Mouse (Mus musculus): ENCODE data around the gene Prg2.

The Prg2 gene

DNA sequence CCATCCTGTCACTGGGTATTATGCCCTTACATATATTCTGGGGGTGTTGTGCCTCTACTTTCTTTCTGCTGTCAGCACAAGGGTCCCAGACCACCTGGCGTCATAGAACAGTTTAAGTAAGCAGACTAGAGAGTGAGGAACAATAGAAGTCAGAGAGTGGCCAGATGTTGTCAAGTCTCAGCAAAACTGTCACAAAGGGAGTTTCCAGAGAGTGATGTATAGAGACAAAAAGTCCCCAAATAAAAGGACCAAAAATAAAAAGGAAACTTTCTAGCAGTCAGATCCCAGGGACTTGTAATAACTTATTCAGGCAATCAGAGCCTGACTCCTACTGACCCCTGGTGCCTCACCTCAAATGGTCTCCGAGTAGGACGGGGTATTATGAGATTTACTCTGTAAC, 18.4 kb upstream of the Prg2 start:
- in situ Hi-C loops (cut with MseI, MboI): loop anchor here in 1 of 2 experiments (5.0 kb wide), 1 partner anchor 45 kb away; no protein-coding TSS in a partner anchor

DNA sequence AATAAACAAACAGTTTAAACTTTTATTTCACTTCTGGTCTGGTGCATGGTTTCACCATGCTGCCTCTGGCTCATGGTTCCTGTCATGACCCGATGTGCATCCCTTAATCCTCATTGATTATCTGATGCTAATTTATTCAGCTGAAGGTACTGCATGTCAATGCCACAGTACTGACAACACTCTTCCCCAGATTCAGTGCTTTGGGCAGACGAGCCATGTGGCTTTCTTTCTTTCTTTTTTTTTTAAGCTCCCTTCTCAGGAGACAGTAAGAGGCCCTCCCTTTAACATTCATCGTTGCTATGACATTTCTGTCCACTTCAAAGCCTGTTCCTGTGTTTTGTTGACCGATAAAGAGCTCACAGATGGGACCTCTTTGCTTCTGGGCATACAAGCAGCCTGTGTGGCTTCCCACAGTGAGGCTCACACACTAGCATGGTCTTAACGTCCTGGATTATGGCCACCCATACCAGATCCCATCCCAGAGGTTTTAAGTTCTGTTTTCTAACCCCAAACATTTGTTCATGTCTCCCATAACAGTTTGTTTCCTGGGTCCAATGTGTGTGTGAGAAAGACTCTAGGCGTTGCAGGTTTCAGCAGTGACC, 17.3 kb upstream of the Prg2 start:
- in situ Hi-C loops (cut with MseI, MboI): loop anchor here in 1 of 2 experiments (5.0 kb wide), 1 partner anchor 44 kb away; no protein-coding TSS in a partner anchor

DNA sequence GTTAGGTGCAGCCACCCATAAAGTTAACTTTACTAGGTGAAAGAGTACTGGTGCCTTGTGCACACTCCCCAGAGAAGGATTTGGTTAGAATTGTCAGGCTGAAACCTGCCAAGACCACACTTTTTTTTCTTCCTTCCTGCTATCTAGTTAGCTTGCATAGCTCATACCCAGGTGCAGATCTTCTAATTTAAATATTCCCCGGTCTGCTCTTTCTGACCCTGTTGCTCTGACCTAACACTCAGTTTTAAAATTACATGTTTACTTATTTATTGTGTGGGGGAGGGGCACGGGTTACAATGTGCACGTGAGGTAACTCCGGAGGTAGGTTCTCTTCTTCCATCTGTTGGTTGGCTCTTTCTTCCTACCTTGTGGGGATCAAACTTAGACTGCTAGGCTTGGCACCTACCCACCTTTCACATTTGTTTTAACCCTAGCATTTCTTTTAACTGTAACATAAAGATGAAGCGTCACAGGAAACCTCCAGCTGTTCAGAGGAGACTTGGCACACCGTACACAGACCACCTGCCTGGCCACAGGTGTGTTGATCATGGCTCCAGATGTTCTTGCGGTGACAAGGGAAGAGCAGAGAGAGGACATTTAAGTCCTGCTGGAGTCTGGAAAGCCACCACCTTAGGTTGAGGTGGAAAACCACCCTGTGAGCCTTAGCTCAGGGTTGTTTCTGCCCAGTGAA, 16.0 kb upstream of the Prg2 start:
- in situ Hi-C loops (cut with MseI, MboI): loop anchor here in 1 of 2 experiments (5.0 kb wide), 1 partner anchor 43 kb away; no protein-coding TSS in a partner anchor

DNA sequence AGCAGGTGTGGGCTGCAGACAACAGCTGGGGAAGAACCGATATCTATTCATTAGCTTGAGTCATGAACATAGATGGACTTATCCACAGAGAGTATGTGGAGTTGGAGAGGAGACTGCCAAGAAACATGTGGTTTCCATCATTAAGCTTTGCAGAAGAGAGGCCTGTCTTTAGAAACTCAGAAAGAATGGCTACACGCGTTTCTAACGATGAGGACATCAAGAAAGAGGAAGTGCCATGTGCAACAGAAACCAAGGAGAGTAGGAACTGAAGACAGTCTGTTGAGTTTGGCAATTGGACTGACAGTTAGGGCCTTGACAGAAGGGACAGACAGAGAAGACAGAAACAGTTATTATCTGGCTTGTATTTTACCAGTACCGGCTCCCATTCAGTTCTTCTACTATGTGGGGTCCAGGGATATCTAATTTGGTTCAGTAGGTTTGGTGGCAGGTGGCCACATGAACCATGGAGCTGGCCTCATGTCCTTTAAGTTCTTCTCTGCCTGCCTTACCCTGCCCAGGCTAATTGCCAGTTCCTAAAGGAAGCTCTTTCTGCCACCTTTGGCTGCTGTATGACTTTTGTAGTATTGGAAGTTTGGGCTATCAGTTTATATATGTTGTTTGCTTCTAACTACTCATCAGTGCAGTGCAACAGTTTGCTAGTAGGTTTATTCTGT, 12.8 kb upstream of the Prg2 start:
- in situ Hi-C loops (cut with MseI, MboI): no loop called here

- in situ Hi-C loops (cut with MseI, MboI): no loop called here
Measured at GRCm38 (mm10) chr2:84975580-84975979, 4.7 kb upstream of the Prg2 start.

- in situ Hi-C loops (cut with MseI, MboI): no loop called here
Measured at GRCm38 (mm10) chr2:84987930-84988329, 7.7 kb downstream of the Prg2 start, which contains the start of gene Prg3. TSS of gene Prg3 (plus strand) at chr2:84988215.

GRCm38 (mm10) chr2:84996376-84996775, 16.1 kb downstream of the Prg2 start:
- in situ Hi-C loops (cut with MseI, MboI): no loop called here

DNA sequence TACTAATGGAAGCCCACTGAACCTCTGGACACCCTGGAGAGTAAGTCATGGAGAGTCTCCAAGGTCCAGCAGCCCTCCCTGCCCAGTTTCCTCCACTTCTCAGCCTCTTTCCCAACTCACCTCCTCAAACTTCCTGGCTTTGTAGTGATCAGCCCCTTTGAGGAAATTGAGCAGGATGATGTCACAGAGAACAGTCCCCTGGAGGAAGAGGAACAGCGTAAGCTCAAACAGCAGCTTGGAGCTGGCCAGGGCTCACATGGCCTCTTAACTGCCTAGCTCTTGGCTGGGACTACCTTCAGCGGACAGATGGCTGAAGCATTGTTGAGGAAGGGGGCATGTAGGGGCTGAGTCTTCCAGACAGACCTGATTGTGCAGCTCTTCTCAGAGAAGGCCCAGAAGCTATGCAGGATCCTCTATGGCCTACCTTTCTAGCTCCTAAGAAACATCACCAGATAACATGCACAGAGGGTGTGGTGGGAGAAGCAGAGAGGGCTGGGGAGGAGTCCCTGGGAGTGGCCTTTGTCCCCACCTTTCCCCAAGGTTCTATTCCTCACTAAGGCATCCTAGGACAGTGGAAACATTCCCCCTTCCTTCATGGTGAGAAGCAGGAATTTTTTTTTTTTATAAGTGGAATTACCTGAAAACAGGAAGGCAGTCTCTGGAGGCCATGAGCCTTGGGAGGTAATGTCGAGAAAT, 19.4 kb downstream of the Prg2 start:
- in situ Hi-C loops (cut with MseI, MboI): loop anchor here in 1 of 2 experiments (10.0 kb wide), 1 partner anchor 105 kb away; no protein-coding TSS in a partner anchor

GRCm38 (mm10) chr2:85001497-85001896, 21.2 kb downstream of the Prg2 start:
- in situ Hi-C loops (cut with MseI, MboI): loop anchor here in 1 of 2 experiments (10.0 kb wide), 1 partner anchor 107 kb away; no protein-coding TSS in a partner anchor

DNA sequence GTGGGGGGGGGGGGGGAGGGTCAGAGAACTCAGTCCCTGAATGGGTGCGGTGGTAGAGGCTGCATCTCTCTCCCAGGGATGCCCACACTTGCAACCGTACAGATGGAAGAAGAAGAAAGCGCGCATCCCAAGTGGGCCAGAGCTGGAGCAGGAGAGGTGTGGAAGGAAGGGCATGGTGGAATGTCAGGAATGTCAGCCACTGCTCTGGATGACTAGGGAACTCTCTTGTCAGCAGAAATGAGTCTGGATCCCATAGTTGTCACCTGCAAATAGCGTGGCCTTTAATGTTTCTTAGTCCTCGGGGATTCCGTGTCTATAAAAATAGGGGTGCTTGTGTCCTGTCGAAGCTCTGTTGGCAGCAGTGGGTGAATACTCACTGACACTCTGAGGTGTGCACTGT, 22.3 kb downstream of the Prg2 start:
- in situ Hi-C loops (cut with MseI, MboI): loop anchor here in 1 of 2 experiments (10.0 kb wide), 1 partner anchor 108 kb away; no protein-coding TSS in a partner anchor

DNA sequence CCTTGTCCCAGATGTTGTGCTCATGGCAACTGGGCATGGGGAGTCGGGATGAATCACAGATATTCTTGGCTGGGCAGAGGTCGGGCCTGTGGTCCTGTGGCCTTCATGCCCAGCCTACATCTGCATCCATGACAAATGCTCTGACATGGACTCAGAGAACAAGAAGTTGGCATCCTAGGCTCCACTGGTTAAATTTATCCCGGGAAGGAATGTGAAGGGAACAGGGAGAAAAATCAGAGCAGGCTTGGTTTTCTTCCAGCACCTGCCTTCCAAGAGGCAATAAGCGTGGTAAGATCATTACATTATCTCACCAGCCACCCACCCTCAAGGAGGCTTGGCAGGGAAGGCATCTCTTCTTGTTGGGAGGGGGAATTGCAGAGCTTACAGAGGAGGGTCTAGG, 24.1 kb downstream of the Prg2 start:
- in situ Hi-C loops (cut with MseI, MboI): loop anchor here in 1 of 2 experiments (10.0 kb wide), 1 partner anchor 110 kb away; no protein-coding TSS in a partner anchor

- in situ Hi-C loops (cut with MseI, MboI): loop anchor here (5.0 to 10.0 kb wide), 2 partner anchors 44 to 112 kb away; no protein-coding TSS in a partner anchor
Measured at GRCm38 (mm10) chr2:85006600-85006999, 26.3 kb downstream of the Prg2 start.

DNA sequence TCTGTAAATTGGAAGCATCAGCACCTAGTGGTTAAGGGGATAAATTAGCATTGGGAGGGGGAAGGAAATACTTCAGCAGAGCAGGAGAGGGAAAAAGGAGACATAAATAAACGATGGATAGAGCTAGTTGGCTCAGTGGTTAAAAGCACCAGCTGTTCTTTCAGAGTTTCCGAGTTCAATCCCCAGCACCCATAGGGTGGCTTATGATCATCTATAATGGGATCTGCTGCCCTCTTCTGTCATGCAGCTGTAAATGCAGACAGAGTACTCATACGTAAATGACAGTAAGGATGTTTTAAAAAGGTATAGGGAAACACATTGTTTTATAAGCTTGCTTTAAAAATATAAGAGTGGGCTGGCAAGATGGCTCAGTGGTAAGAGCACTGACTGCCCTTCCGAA, 27.5 kb downstream of the Prg2 start:
- in situ Hi-C loops (cut with MseI, MboI): loop anchor here (5.0 to 10.0 kb wide), 2 partner anchors 45 to 113 kb away; no protein-coding TSS in a partner anchor

DNA sequence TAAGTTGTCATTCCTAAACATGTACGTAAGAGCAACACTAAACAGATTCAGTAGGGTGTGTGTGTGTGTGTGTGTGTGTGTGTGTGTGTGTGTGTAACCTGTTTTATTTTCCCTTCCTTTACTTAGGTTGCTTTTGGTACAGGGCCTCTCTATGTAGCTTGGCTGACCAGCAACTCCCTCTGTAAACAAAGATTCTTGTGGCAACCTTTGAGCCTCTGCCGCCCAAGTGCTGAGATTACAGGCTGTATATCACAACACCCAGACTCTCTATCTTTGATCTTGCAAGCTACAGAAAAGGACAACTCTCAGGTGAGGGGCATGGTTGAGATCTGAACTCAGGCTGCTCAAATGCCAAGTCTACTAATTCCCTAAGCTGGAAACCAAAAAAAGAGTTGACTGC, 29.0 kb downstream of the Prg2 start:
- in situ Hi-C loops (cut with MseI, MboI): loop anchor here (5.0 to 10.0 kb wide), 2 partner anchors 47 to 114 kb away; no protein-coding TSS in a partner anchor

- in situ Hi-C loops (cut with MseI, MboI): no loop called here
Measured at GRCm38 (mm10) chr2:85011906-85012604, 31.8 kb downstream of the Prg2 start.

DNA sequence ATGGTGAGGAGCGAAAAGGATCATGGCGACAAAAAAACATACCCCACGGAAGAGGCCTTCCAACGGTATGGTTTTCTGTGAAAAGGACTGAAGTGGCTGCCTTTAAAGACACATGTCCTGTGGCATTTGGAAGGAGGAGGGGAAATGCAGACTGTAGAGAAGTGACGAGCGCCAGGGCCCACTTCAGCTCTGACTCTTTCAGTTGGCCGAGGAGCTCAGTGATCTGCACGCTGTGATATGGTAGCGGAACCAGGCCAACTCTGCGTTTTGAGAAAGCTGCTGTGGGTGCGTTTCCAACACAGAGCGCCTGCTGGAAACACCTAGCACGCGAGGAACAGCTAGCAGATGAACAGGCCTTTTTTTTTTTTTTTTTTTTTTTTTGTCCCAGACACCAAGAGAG, 32.4 kb downstream of the Prg2 start:
- in situ Hi-C loops (cut with MseI, MboI): no loop called here

DNA sequence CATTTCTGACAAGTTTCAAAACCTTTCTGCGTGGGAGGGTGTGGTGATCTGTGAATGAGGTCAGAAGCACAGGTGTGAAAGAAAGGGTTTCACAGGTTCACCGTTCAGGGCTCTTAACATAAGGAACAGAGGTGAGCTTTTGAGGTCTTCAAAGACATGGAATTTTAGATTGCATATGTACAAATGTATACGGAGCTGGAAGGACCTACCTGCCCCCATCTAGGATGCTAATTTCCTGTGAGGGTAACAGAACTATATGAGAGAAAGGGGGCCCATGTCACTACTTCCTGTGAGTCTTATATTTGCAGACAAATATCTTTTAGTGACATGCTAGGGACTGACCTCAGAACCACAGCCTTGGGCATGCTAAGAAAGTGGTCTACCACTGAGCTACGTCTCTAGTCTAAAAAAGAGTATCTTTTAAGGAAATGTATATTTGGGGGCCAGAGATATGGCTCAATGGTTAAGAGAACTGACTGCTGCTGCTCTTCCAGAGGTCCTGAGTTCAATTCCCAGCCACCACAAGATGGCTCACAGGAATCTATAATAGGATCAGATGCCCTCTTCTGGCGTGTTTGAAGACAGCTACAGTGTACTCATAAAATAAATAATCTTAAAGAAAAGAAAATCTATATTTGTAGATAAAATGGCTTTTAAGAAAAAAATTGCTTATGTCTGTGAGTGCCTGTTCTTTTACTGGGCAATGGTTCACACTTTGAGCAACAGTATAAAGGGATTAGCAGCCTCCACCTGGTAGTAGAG, 33.7 kb downstream of the Prg2 start:
- in situ Hi-C loops (cut with MseI, MboI): no loop called here

DNA sequence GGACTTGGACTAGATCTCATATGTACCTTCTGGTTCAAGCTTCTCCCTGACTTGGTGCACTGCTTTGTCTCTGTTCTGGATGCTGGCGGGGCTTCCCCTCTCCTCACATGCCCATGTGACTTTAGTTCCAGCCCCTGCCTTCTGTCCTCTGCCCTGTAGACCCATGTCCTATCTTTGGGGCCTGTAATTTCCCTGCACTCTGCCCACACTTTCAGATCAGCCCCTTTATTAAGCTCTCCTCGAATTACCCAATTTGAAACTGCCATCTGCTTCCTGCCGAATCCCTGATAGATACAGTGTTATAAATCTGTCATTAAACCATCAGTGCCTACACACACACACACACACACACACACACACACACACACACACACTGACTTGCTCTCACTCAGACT, 34.3 kb downstream of the Prg2 start:
- in situ Hi-C loops (cut with MseI, MboI): no loop called here

DNA sequence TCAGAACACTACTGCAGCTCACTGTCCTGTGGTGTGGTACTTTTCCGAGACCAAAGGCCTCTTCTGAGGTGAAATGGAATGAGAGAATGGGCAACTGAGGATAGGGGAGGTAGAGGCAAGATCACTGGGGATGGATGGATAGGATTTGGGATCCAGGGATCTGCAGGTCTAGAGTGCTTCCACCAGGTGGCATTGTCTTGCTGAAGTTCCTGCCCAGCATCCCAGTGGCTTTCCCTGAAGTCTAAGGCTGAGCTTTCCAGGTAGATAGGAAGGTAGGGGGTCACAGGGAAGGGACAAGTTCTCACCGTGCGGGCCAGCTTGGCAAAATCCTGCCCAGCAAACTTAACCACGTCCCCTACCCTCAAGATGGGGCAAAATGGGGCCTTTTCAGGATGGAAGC, 41.8 kb downstream of the Prg2 start:
- in situ Hi-C loops (cut with MseI, MboI): no loop called here

- in situ Hi-C loops (cut with MseI, MboI): no loop called here
Measured at GRCm38 (mm10) chr2:85026178-85026577, 45.9 kb downstream of the Prg2 start.

Measured in mouse trophoblast stem cell (cell line).